Mouse (Mus musculus) liver, embryonic 14.5 days (tissue): ENCODE results near the gene Setmar. TPM values are rescaled to one million over a fixed set of nuclear protein-coding genes. Genes with fewer than 3 reads are reported as not detected.

ENCODE experiments used
- ATAC-seq: fragments of 200-750 bp; cut with Nextera tagmentation; 2 replicates; pipeline ENCODE4 v1.8.0; 2017; ENCODE audit warnings: moderate number of reproducible peaks, mild to moderate bottlenecking, moderate library complexity; ENCODE audit not compliant: insufficient read depth
- DNase-seq, 3 experiments: peaks; one replicate each; pipeline ENCODE4 v3.0.0-alpha.2; 2012 to 2013; ENCODE audit warnings: low read depth in 3 of 3, low spot score in 3 of 3
- H3K27ac ChIP-seq: fragments of 300-500 bp; sonication (generic); 2 replicates; pipeline ENCODE4 v1.5.1; 2014; ENCODE audit warnings: moderate library complexity, mild to moderate bottlenecking, control low read depth, inconsistent platforms
- H3K27me3 ChIP-seq: fragments of 300-500 bp; sonication (generic); 2 replicates; pipeline ENCODE4 v1.6.1; 2014; ENCODE audit warnings: mild to moderate bottlenecking, low read length, moderate library complexity; ENCODE audit not compliant: control insufficient read depth, insufficient read depth
- H3K36me3 ChIP-seq: fragments of 300-500 bp; sonication (generic); replicated peaks from 2 replicates; pipeline ENCODE4 v1.6.1; 2014; ENCODE audit warnings: low read depth; ENCODE audit not compliant: control insufficient read depth, insufficient read depth
- H3K4me1 ChIP-seq, 2 experiments: fragments of 200-500 bp in 1 of 2; fragments of 300-500 bp in 1 of 2; sonication (generic) in 1 of 2; replicated peaks; 2 replicates each; pipeline ENCODE4 v1.6.1; 2012 to 2014; ENCODE audit warnings: antibody characterized with exemption in 1 of 2, inconsistent platforms in 1 of 2, low read length in 1 of 2; ENCODE audit not compliant: control insufficient read depth in 2 of 2, insufficient read depth in 2 of 2
- H3K4me2 ChIP-seq: fragments of 300-500 bp; sonication (generic); 2 replicates; pipeline ENCODE4 v1.6.1; 2014; ENCODE audit warnings: low read depth, mild to moderate bottlenecking, control low read depth, moderate library complexity
- H3K4me3 ChIP-seq, 2 experiments: fragments of 200-500 bp in 1 of 2; fragments of 300-500 bp in 1 of 2; sonication (generic) in 1 of 2; 2 replicates each; pipeline ENCODE4 v1.5.1; 2012 to 2014; ENCODE audit warnings: low read depth in 2 of 2, low read length in 2 of 2, mild to moderate bottlenecking in 2 of 2, control low read depth in 1 of 2, inconsistent platforms in 1 of 2, moderate library complexity in 1 of 2; ENCODE audit not compliant: insufficient read depth in 1 of 2
- H3K9ac ChIP-seq: fragments of 300-500 bp; sonication (generic); replicated peaks from 2 replicates; pipeline ENCODE4 v1.6.1; 2014; ENCODE audit warnings: mild to moderate bottlenecking, control low read depth, moderate library complexity
- H3K9me3 ChIP-seq: fragments of 300-500 bp; sonication (generic); 2 replicates; pipeline ENCODE4 v1.6.1; 2016; ENCODE audit warnings: low read length, mixed read lengths; ENCODE audit not compliant: control insufficient read depth
- CTCF ChIP-seq: IDR thresholded peaks from 2 replicates; pipeline ENCODE4 v1.5.1; 2016; ENCODE audit warnings: antibody characterized with exemption, low read depth, control low read depth
- EP300 ChIP-seq: IDR thresholded peaks from 2 replicates; pipeline ENCODE4 v1.6.1; 2016; ENCODE audit warnings: antibody characterized with exemption, low read depth
- WGBS: fragments of 180-500 bp; shearing (Covaris S2); extraction: QIAGEN DNeasy Blood & Tissue Kit; methylation state at CpG from one replicate; pipeline ENCODE4 v1.1.7; 2014; ENCODE audit not compliant: insufficient replicate concordance; 5-methylcytosine and 5-hydroxymethylcytosine counted together
- polyA plus RNA-seq, 2 experiments: library from polyadenylated mRNA; depleted of rRNA in 1 of 2; stranded (reverse) in 1 of 2; unstranded in 1 of 2; fragments of >200 nt; fragmentation: Nextera tagmentation in 1 of 2; extraction: Ambion mirVana in 1 of 2; gene quantifications; 2 replicates each; pipeline versions ENCODE4 v1.2.1 to v1.2.3; 2012 to 2014

Gene Setmar
- polyA plus RNA-seq, 2 experiments = 1.4 to 1.5 TPM

GRCm38 (mm10) chr6:108110336-108110735 lies 45.5 kb downstream of the Setmar start:
- H3K4me2 ChIP-seq = no peak overlapping the region
- DNase-seq (no peak), ATAC-seq (no peak)
- no peak overlapping the region for H3K27ac ChIP-seq
- no peaks in the 10 kb centered on the region for H3K9me3 ChIP-seq
- no peak for TF ChIP-seq CTCF
- no peak for TF ChIP-seq EP300
- peaks cover 0 to 4% of the 10 kb centered on the region in 2 experiments; a peak in 2 of 4 replicates for H3K4me1 ChIP-seq
- 68% methylated on average over 4 of the region's 4 CpGs for WGBS
- H3K9ac ChIP-seq = no peak overlapping the region
- no peaks in the 10 kb centered on the region for H3K27me3 ChIP-seq
- H3K4me3 ChIP-seq = no peak overlapping the region
- H3K36me3 ChIP-seq = no peaks in the 10 kb centered on the region

GRCm38 (mm10) chr6:108111693-108112092 lies 46.8 kb downstream of the Setmar start:
- Histone ChIP-seq H3K27me3 (no peaks in the 10 kb centered on the region), H3K9ac (no peak overlapping the region), H3K4me2 (no peak overlapping the region), H3K27ac (no peak overlapping the region), H3K4me1 (peaks cover 0 to 4% of the 10 kb centered on the region in 2 experiments; a peak in 2 of 4 replicates), H3K9me3 (no peaks in the 10 kb centered on the region), H3K4me3 (no peak overlapping the region), H3K36me3 (no peaks in the 10 kb centered on the region)
- DNase-seq (no peak), ATAC-seq (no peak)
- TF ChIP-seq EP300 (no peak), CTCF (no peak)

- H3K36me3 ChIP-seq = no peaks in the 10 kb centered on the region
- no peak overlapping the region for H3K4me2 ChIP-seq
- DNase-seq = no peak
- WGBS = 82% methylated on average over 1 of the region's 1 CpGs
- peaks cover 0 to 4% of the 10 kb centered on the region in 2 experiments; a peak in 2 of 4 replicates for H3K4me1 ChIP-seq
- H3K27me3 ChIP-seq = no peaks in the 10 kb centered on the region
- H3K4me3 ChIP-seq = no peak overlapping the region
- H3K27ac ChIP-seq = no peak overlapping the region
- no peaks in the 10 kb centered on the region for H3K9me3 ChIP-seq
- TF ChIP-seq EP300 = no peak
- TF ChIP-seq CTCF = no peak
- no peak for ATAC-seq
- H3K9ac ChIP-seq = no peak overlapping the region
Measured at GRCm38 (mm10) chr6:108114971-108115370, 50.1 kb downstream of the Setmar start.

- Histone ChIP-seq H3K36me3 (no peaks in the 10 kb centered on the region), H3K4me3 (no peak overlapping the region), H3K9ac (no peak overlapping the region), H3K4me1 (no peaks in the 10 kb centered on the region), H3K4me2 (no peak overlapping the region), H3K27ac (no peak overlapping the region), H3K27me3 (no peaks in the 10 kb centered on the region), H3K9me3 (no peaks in the 10 kb centered on the region)
- ATAC-seq (no peak), DNase-seq (no peak)
- 76% methylated on average over 6 of the region's 6 CpGs for WGBS
- TF ChIP-seq CTCF = no peak
- no peak for TF ChIP-seq EP300
Measured at GRCm38 (mm10) chr6:108117881-108118280, 53.0 kb downstream of the Setmar start.

- no peak for ATAC-seq
- Histone ChIP-seq H3K4me2 (no peak overlapping the region), H3K4me3 (no peak overlapping the region), H3K4me1 (no peaks in the 10 kb centered on the region), H3K9ac (no peak overlapping the region), H3K36me3 (no peaks in the 10 kb centered on the region), H3K27ac (no peak overlapping the region), H3K9me3 (no peaks in the 10 kb centered on the region), H3K27me3 (no peaks in the 10 kb centered on the region)
- DNase-seq = no peak
- WGBS = 71% methylated on average over 1 of the region's 1 CpGs
- TF ChIP-seq EP300 (no peak), CTCF (no peak)
Measured at GRCm38 (mm10) chr6:108125474-108125873, 60.6 kb downstream of the Setmar start.
